Mouse (Mus musculus) forebrain, embryonic 13.5 days (tissue): Measurements from ENCODE around the gene Syt1. TPM values are rescaled to one million over a fixed set of nuclear protein-coding genes. Genes with fewer than 3 reads are reported as not detected.

Experiments
- ATAC-seq: fragments of 200-750 bp; cut with Nextera tagmentation; 2 replicates; pipeline ENCODE4 v1.8.0; 2017
- H3K27ac ChIP-seq: fragments of 300-500 bp; sonication (generic); 2 replicates; pipeline ENCODE4 v1.5.1; 2015; ENCODE audit warnings: inconsistent platforms, mild to moderate bottlenecking, moderate library complexity
- H3K27me3 ChIP-seq: fragments of 300-500 bp; sonication (generic); 2 replicates; pipeline ENCODE4 v1.6.1; 2015; ENCODE audit warnings: mild to moderate bottlenecking, inconsistent platforms
- H3K36me3 ChIP-seq: fragments of 300-500 bp; sonication (generic); 2 replicates; pipeline ENCODE4 v1.6.1; 2015; ENCODE audit warnings: mild to moderate bottlenecking, inconsistent platforms; ENCODE audit not compliant: poor library complexity, severe bottlenecking
- H3K4me1 ChIP-seq: fragments of 300-500 bp; sonication (generic); 2 replicates; pipeline ENCODE4 v1.6.1; 2015; ENCODE audit warnings: inconsistent platforms
- H3K4me2 ChIP-seq: fragments of 300-500 bp; sonication (generic); 2 replicates; pipeline ENCODE4 v1.6.1; 2015; ENCODE audit warnings: inconsistent platforms, mild to moderate bottlenecking, moderate library complexity
- H3K4me3 ChIP-seq: fragments of 300-500 bp; sonication (generic); 2 replicates; pipeline ENCODE4 v1.5.1; 2015; ENCODE audit warnings: mild to moderate bottlenecking, inconsistent platforms
- H3K9ac ChIP-seq: fragments of 300-500 bp; sonication (generic); 2 replicates; pipeline ENCODE4 v1.6.1; 2015; ENCODE audit warnings: mild to moderate bottlenecking, inconsistent platforms
- H3K9me3 ChIP-seq: fragments of 300-500 bp; sonication (generic); replicated peaks from 2 replicates; pipeline ENCODE4 v1.6.1; 2016; ENCODE audit warnings: inconsistent platforms
- WGBS: fragments of 180-500 bp; shearing (Covaris S2); methylation state at CpG from one replicate; pipeline ENCODE4 v1.1.7; 2015; 5-methylcytosine and 5-hydroxymethylcytosine counted together
- polyA plus RNA-seq: library from polyadenylated mRNA; unstranded; fragments of >200 nt; fragmentation: Nextera tagmentation; extraction: Ambion mirVana; gene quantifications from 2 replicates; pipeline ENCODE4 v1.2.1, GENCODE M21; 2015

The Syt1 gene
- polyA plus RNA-seq, 1 experiment from 2014 or later = 45.9 TPM

DNA sequence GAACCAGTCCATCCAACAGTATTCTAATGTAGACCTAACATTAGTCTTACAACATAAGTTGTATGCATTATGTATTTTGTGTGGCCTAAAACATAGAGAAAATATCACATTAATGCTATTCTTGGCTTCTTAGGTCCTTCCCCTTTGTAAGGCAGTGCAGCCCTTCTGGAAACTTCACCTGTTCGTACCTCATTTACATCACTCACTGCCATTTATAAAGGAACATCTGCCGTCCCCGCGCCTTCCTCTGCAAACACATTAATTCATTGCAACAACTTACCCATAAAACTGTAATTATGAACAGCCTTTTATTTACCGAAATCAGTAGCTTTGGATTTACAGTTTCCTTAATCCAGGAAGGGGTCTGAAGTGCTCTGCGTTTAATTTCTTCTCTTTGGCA, 195.4 kb downstream of the Syt1 start:
- peaks cover 4% of the 10 kb centered on the region for H3K4me1 ChIP-seq
- H3K36me3 ChIP-seq = no peaks in the 10 kb centered on the region
- WGBS = 52% methylated on average over 6 of the region's 6 CpGs
- no peak overlapping the region for H3K9ac ChIP-seq
- no peaks in the 10 kb centered on the region for H3K9me3 ChIP-seq
- no peak overlapping the region for H3K27ac ChIP-seq
- peak; percentile 58 for ATAC-seq
- no peak overlapping the region for H3K4me3 ChIP-seq
- no peak overlapping the region for H3K4me2 ChIP-seq
- H3K27me3 ChIP-seq = no peaks in the 10 kb centered on the region

DNA sequence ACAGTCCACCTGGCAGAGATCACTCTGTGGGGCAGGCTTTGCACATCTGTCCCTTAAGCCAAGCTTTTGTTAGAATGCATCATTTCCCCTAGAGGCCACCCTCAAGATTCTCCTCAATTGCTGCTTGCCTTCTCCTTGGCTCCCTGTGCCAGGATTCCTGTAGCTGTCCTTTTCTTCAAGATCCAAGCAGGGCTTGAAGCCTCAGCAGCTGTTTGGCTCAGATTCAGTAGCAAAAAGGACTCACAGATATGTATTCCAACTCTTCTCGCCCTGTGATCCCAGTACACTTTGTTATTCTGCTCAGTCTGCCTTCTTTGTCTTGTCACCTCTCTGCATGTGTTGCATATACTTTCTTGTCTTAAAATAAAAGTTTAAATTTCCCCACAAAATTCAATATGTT, 206.4 kb downstream of the Syt1 start:
- no peaks in the 10 kb centered on the region for H3K36me3 ChIP-seq
- H3K27me3 ChIP-seq = no peaks in the 10 kb centered on the region
- WGBS = 84% methylated on average over 1 of the region's 1 CpGs
- no peak overlapping the region for H3K4me3 ChIP-seq
- no peaks in the 10 kb centered on the region for H3K9me3 ChIP-seq
- no peak overlapping the region for H3K27ac ChIP-seq
- no peak overlapping the region for H3K4me2 ChIP-seq
- ATAC-seq = no peak
- H3K4me1 ChIP-seq = no peaks in the 10 kb centered on the region
- H3K9ac ChIP-seq = no peak overlapping the region

DNA sequence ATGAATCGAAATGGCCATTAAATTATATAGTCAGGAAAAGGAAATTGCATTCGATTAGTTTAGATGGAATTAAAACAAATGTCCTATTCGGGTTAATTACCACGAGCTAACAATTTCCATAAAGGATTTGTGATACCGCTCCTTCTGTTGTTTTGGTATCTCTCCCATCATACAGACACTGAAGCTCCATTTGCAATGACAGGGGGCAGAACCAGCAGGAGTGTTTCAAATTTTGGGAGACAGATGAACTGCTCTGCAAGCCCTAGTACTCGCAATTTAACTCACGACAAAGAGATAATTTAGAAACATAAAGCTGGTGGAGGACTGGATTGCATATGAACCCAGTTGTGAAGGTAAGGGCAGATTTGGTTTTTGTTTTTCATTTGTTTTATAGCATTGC, 210.0 kb downstream of the Syt1 start:
- H3K4me3 ChIP-seq = no peak overlapping the region
- H3K9me3 ChIP-seq = no peaks in the 10 kb centered on the region
- whole genome bisulfite sequencing = 85% methylated on average over 7 of the region's 7 CpGs
- no peaks in the 10 kb centered on the region for H3K36me3 ChIP-seq
- no peak overlapping the region for H3K9ac ChIP-seq
- no peak overlapping the region for H3K4me2 ChIP-seq
- no peaks in the 10 kb centered on the region for H3K27me3 ChIP-seq
- no peaks in the 10 kb centered on the region for H3K4me1 ChIP-seq
- no peak overlapping the region for H3K27ac ChIP-seq
- ATAC-seq = no peak

DNA sequence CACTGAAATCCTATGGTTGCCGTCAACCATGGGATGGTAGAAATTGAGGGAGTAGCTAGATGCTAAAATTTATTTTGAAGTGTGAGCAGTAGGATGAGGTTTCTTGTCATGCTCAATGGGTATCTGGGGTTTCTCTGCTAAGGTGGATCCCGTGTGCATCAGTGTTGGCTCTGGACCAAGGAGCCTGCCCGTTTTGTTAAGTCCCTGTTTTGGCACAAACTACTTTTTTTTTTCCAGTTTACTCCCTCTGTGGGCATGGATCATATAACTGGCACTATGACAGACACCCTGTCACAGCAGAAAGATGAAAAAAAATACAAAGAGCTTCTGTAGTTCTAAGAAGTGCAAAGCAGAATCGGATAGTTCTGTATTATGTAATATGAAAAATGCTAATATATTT, 212.0 kb downstream of the Syt1 start:
- ATAC-seq = no peak
- H3K4me2 ChIP-seq = no peak overlapping the region
- no peaks in the 10 kb centered on the region for H3K27me3 ChIP-seq
- H3K9ac ChIP-seq = no peak overlapping the region
- H3K27ac ChIP-seq = no peak overlapping the region
- H3K4me1 ChIP-seq = no peaks in the 10 kb centered on the region
- H3K9me3 ChIP-seq = no peaks in the 10 kb centered on the region
- no peaks in the 10 kb centered on the region for H3K36me3 ChIP-seq
- 73% methylated on average over 4 of the region's 4 CpGs for WGBS
- no peak overlapping the region for H3K4me3 ChIP-seq

DNA sequence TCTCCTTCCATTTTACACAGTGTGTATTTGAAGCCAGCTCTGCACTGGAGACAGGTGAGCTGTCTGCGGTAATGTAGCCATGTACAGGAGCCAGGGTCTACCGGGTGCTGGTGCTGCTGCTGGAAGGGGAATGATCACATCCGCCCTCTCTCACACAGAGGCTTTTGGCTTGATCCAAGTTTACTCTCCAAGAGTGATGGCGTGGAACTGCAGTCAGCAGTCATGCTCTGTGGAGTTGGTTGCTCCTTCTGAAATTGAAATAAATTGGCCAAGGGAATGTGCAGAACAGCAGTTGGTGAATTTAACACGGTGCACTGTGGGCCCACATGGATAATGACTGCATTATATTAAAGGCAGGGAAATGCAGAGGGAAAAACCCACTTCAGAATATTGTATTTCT, 228.0 kb downstream of the Syt1 start:
- H3K4me3 ChIP-seq = no peak overlapping the region
- no peaks in the 10 kb centered on the region for H3K36me3 ChIP-seq
- WGBS = 89% methylated on average over 5 of the region's 5 CpGs
- no peak overlapping the region for H3K9ac ChIP-seq
- H3K27ac ChIP-seq = no peak overlapping the region
- no peak overlapping the region for H3K4me2 ChIP-seq
- H3K9me3 ChIP-seq = no peaks in the 10 kb centered on the region
- peak; percentile 30; the same call in 1 of the 2 replicates for ATAC-seq
- no peaks in the 10 kb centered on the region for H3K27me3 ChIP-seq
- H3K4me1 ChIP-seq = no peaks in the 10 kb centered on the region

DNA sequence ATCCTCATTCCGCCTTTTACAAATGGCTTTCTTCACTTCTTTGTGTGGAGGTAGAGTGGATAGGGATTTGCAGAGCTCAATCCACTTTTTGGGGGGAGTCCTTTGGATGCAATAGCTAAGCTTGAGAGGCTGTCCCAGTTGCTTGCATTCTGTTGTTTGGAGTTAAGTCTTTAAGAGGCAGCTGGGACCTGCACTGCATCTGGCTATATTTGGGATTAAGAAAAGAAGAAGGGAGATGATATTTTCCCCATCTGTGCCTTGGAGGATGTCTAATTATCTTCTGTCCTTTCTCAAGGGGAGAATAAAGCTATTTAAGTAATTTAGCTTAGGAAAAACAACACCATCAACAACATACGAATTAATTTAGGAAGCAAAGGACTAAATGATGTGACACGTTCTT, 230.2 kb downstream of the Syt1 start:
- no peak for ATAC-seq
- WGBS = 78% methylated on average over 3 of the region's 3 CpGs
- Histone ChIP-seq H3K36me3 (no peaks in the 10 kb centered on the region), H3K27me3 (no peaks in the 10 kb centered on the region), H3K27ac (no peak overlapping the region), H3K4me3 (no peak overlapping the region), H3K9ac (no peak overlapping the region), H3K4me2 (no peak overlapping the region), H3K9me3 (no peaks in the 10 kb centered on the region), H3K4me1 (peaks cover 6% of the 10 kb centered on the region)

DNA sequence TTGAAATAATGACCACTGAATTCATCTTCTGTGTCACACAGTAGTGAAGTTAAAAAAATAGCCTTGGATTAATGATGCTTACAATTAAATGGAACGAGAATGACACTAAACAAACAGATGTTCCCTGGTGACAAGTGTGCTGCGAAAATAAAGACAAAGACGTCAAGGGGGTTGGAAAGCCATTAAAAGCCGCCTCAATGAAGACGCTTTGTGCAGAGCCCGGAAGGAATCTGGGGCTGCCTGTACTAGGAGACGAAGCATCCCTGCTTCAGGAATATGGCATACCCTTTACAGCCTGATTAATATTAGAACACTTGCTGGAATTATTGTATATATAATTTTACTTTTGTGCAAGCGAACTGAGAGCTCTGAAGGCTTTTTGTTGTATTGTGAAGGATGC, 234.0 kb downstream of the Syt1 start:
- no peak for ATAC-seq
- peaks cover 6% of the 10 kb centered on the region for H3K4me1 ChIP-seq
- H3K27me3 ChIP-seq = no peaks in the 10 kb centered on the region
- H3K4me3 ChIP-seq = no peak overlapping the region
- H3K9ac ChIP-seq = no peak overlapping the region
- no peaks in the 10 kb centered on the region for H3K36me3 ChIP-seq
- no peak overlapping the region for H3K4me2 ChIP-seq
- H3K27ac ChIP-seq = no peak overlapping the region
- no peaks in the 10 kb centered on the region for H3K9me3 ChIP-seq
- WGBS = 30% methylated on average over 8 of the region's 8 CpGs

DNA sequence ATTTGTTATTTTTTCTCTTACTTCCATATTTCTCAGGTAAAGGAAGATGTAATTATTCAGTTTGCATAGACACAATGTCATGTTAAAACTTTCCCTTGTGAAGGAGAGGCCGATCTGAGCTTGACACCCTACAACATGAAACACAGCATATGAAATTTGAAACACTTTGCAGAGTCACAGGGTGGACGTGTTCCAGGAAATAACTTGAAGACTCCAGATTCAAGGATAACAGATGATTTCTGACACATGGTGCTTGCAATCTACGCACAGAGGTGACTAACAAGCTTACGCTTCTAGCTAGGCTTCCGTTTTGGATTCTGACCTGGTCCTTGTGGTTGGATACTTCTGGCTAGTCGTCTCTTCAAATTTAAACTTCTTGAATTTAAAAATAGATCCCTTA, 239.7 kb downstream of the Syt1 start:
- no peak overlapping the region for H3K27ac ChIP-seq
- WGBS = 87% methylated on average over 6 of the region's 6 CpGs
- H3K4me1 ChIP-seq = no peaks in the 10 kb centered on the region
- no peak overlapping the region for H3K4me2 ChIP-seq
- no peaks in the 10 kb centered on the region for H3K9me3 ChIP-seq
- no peaks in the 10 kb centered on the region for H3K27me3 ChIP-seq
- H3K36me3 ChIP-seq = no peaks in the 10 kb centered on the region
- ATAC-seq = no peak
- H3K9ac ChIP-seq = no peak overlapping the region
- H3K4me3 ChIP-seq = no peak overlapping the region

DNA sequence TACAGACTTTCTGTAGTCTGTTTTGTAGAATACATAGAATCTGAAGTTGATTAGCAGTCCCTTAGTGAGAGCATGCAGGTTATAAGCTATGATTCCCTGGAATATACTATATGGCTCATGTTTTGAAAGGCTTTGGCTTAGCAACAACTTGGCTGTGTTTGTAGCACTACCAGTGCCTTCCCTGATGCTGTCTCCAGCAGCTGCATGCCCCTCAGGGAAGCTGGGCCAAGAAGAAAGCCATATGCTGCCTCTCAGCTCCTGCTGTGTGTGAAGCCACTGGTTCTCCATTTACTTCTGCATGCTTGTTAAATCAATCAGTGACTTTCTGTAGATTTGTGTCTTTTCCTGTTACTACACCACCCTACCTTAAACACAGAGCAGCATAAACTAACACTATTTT, 245.2 kb downstream of the Syt1 start:
- Histone ChIP-seq H3K9me3 (no peaks in the 10 kb centered on the region), H3K4me2 (no peak overlapping the region), H3K4me3 (no peak overlapping the region), H3K27me3 (no peaks in the 10 kb centered on the region), H3K4me1 (peaks cover 5% of the 10 kb centered on the region), H3K27ac (no peak overlapping the region), H3K9ac (no peak overlapping the region), H3K36me3 (no peaks in the 10 kb centered on the region)
- ATAC-seq = no peak

DNA sequence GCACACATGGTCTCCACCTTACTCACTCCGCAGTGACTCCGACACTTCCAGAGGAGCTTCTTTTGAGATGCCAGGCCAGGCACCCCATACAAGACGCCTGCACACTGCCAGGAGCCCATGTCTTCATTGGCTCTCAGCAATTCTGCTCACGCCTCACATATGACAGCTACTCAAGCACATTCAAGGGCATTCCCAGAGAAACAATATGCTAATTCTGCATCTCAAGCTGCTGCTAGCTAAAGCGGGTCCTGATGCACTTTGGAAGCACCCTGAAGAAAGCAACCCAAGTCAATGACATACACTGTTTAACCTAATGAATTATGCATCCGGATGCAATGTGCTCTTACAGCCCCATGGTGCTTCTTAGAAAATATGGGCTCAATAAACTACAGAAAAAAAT, 247.1 kb downstream of the Syt1 start:
- WGBS = 68% methylated on average over 6 of the region's 6 CpGs
- Histone ChIP-seq H3K4me2 (no peak overlapping the region), H3K4me1 (peaks cover 5% of the 10 kb centered on the region), H3K36me3 (no peaks in the 10 kb centered on the region), H3K9ac (no peak overlapping the region), H3K27ac (no peak overlapping the region), H3K27me3 (no peaks in the 10 kb centered on the region), H3K4me3 (no peak overlapping the region), H3K9me3 (no peaks in the 10 kb centered on the region)
- ATAC-seq = peak; percentile 78

DNA sequence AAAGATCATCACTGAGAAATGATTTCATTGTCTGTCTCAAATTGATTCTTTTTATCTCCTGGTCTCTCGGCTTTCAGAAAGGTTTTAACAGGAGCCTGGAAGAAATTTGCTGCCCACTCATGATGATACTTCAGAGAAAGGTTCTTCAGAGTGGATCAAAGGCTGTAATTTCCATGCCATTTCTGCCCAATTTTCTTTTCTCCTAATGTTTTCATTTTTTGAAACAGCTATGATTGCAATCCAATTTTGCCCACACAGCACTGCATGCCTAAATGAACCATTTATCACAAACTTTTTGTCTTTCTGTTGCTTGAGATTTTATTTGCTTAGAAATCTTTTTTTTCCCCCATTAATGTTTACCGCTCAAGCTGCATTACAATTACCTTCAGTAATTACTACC, 257.5 kb downstream of the Syt1 start:
- WGBS = 75% methylated on average over 2 of the region's 2 CpGs
- ATAC-seq = no peak
- no peaks in the 10 kb centered on the region for H3K9me3 ChIP-seq
- no peak overlapping the region for H3K4me3 ChIP-seq
- no peaks in the 10 kb centered on the region for H3K27me3 ChIP-seq
- H3K4me1 ChIP-seq = no peaks in the 10 kb centered on the region
- no peak overlapping the region for H3K27ac ChIP-seq
- H3K9ac ChIP-seq = no peak overlapping the region
- H3K4me2 ChIP-seq = no peak overlapping the region
- no peaks in the 10 kb centered on the region for H3K36me3 ChIP-seq

DNA sequence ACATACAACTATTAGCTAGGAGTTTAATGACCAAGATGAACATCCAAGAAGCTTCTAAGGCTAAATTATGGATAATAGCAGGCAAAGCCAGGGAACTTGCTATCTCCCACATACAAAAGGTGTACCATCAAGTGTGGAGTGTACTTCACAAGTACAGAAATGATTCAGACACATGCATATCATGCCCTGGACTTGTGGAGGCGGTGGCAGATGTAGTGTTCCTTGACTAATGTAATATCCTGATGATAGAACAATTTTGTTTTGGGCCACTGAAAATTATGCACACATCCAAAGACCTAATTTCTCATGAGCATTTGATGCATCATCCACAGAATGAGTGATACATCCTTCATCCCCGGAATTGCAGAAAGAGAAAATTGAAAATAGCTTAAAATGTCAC, 267.0 kb downstream of the Syt1 start:
- 0 out of 2 replicates have a peak, but pooled peaks cover 4% of the 10 kb centered on the region for H3K4me1 ChIP-seq
- ATAC-seq = no peak
- no peak overlapping the region for H3K9ac ChIP-seq
- no peaks in the 10 kb centered on the region for H3K36me3 ChIP-seq
- no peak overlapping the region for H3K4me3 ChIP-seq
- 92% methylated on average over 2 of the region's 2 CpGs for WGBS
- H3K27ac ChIP-seq = no peak overlapping the region
- no peak overlapping the region for H3K4me2 ChIP-seq
- no peaks in the 10 kb centered on the region for H3K9me3 ChIP-seq
- no peaks in the 10 kb centered on the region for H3K27me3 ChIP-seq

DNA sequence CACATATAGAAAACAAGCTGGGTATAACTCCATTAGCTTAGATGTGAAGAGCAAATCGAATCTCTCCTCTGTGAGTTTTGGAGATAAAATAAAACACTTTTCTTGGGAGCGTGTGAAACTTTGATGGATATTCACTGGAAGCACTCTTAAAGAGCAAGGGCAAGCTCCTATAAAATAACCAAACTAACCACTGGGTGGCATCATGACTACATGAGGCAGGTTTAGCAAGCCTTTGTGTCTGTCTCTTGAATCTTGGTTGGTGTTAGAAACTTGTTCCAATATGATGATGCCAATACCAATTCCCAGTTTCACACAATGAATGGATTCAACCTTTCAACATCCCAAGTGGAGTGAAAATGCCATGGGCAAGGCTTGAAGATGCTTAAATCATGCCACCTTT, 276.8 kb downstream of the Syt1 start:
- no peak overlapping the region for H3K9ac ChIP-seq
- no peak overlapping the region for H3K4me3 ChIP-seq
- ATAC-seq = peak; percentile 73
- H3K4me1 ChIP-seq = no peaks in the 10 kb centered on the region
- H3K4me2 ChIP-seq = no peak overlapping the region
- H3K9me3 ChIP-seq = no peaks in the 10 kb centered on the region
- H3K36me3 ChIP-seq = no peaks in the 10 kb centered on the region
- H3K27me3 ChIP-seq = no peaks in the 10 kb centered on the region
- no peak overlapping the region for H3K27ac ChIP-seq
- 63% methylated on average over 2 of the region's 2 CpGs for WGBS
